Mouse (Mus musculus) bone marrow macrophage, adult 2 months (primary cell): ENCODE measurements around the gene Dek. TPM values are rescaled to one million over a fixed set of nuclear protein-coding genes. Genes with fewer than 3 reads are reported as not detected.

Experiments
- H3K27ac ChIP-seq: 2 replicates; pipeline ENCODE4 v1.5.1; 2012; ENCODE audit warnings: low read depth, low read length; ENCODE audit not compliant: insufficient read depth
- H3K4me1 ChIP-seq: 2 replicates; pipeline ENCODE4 v1.6.1; 2012; ENCODE audit warnings: low read length; ENCODE audit not compliant: control insufficient read depth, insufficient read depth
- H3K4me3 ChIP-seq: 2 replicates; pipeline ENCODE4 v1.5.1; 2012; ENCODE audit warnings: mild to moderate bottlenecking, low read length, moderate library complexity; ENCODE audit not compliant: insufficient read depth
- CTCF ChIP-seq: IDR thresholded peaks from 2 replicates; pipeline ENCODE4 v1.5.1; 2012; ENCODE audit warnings: low read depth, mild to moderate bottlenecking, low read length, moderate library complexity
- POLR2A ChIP-seq: IDR thresholded peaks from 2 replicates; pipeline ENCODE4 v1.6.1; 2012; ENCODE audit warnings: mild to moderate bottlenecking, low read depth, low read length, borderline replicate concordance
- polyA plus RNA-seq: library from polyadenylated mRNA; stranded (reverse); fragments of >200 nt; gene quantifications from 2 replicates; pipeline ENCODE4 v1.2.4, GENCODE M21; 2012; ENCODE audit not compliant: missing spikeins, insufficient read depth, insufficient read length

The Dek gene
- polyA plus RNA-seq, 1 experiment, result 219 TPM

- Histone ChIP-seq H3K4me3 (peak within 1 kb of the TSS; percentile 100), H3K27ac (no peak within 1 kb of the TSS), H3K4me1 (peaks cover 12% of the 10 kb centered on the region)
- TF ChIP-seq POLR2A (no peak; the same call in 1 of the 2 replicates), CTCF (no peak)
Observed at GRCm38 (mm10) chr13:47043030-47043680, 62.8 kb downstream of the Dek start, which contains the start of gene Kdm1b. Kdm1b (plus strand) TSS chr13:47043499.

GRCm38 (mm10) chr13:47042024-47042633 is 63.9 kb downstream of the Dek start:
- TF ChIP-seq POLR2A (no peak), CTCF (no peak)
- H3K27ac ChIP-seq, result no peak overlapping the region
- H3K4me3 ChIP-seq, result peak overlapping the region; percentile 94; the same call in 1 of the 2 replicates
- H3K4me1 ChIP-seq, result peaks cover 18% of the 10 kb centered on the region

- no peak overlapping the region for H3K4me3 ChIP-seq
- no peak overlapping the region for H3K27ac ChIP-seq
- no peak for TF ChIP-seq CTCF
- TF ChIP-seq POLR2A, result no peak
- peaks cover 17% of the 10 kb centered on the region for H3K4me1 ChIP-seq
Observed at GRCm38 (mm10) chr13:47040061-47040460, 65.9 kb downstream of the Dek start.

GRCm38 (mm10) chr13:47037946-47038345 is 68.1 kb downstream of the Dek start:
- TF ChIP-seq POLR2A (no peak), CTCF (no peak)
- Histone ChIP-seq H3K4me1 (peaks cover 10% of the 10 kb centered on the region), H3K4me3 (no peak overlapping the region), H3K27ac (no peak overlapping the region)

Other genes with a start within 250 kb of the Dek start
- gene Kif13a, start 176.3 kb downstream of the Dek start, polyA plus RNA-seq, result 18.8 and 22.0 TPM in 2 replicates
- 1.2 and 1.3 TPM in 2 replicates for gene Nhlrc1, start 91.4 kb downstream of the Dek start, polyA plus RNA-seq
- 11.6 and 13.7 TPM in 2 replicates for gene Kdm1b, start 62.7 kb downstream of the Dek start, polyA plus RNA-seq
- gene Tpmt, start 61.5 kb downstream of the Dek start, polyA plus RNA-seq, result 6.2 and 14.1 TPM in 2 replicates
- gene Rnf144b, start 16.5 kb upstream of the Dek start, polyA plus RNA-seq, result 40.2 and 44.3 TPM in 2 replicates